Mouse (Mus musculus) thymus, adult 2 months (tissue): ENCODE data around the gene Dgkg. TPM values are rescaled to one million over a fixed set of nuclear protein-coding genes. Genes with fewer than 3 reads are reported as not detected.

Experiments used
- DNase-seq: peaks from one replicate; pipeline ENCODE4 v3.0.0; 2021
- H3K27ac ChIP-seq: fragments of 200-500 bp; 2 replicates; pipeline ENCODE4 v1.5.1; 2012; ENCODE audit warnings: low read length, control low read depth; ENCODE audit not compliant: control insufficient read depth, insufficient read depth
- H3K27me3 ChIP-seq: fragments of 200-500 bp; 2 replicates; pipeline ENCODE4 v1.6.1; 2012; ENCODE audit warnings: mild to moderate bottlenecking, low read length, moderate library complexity, mixed read lengths; ENCODE audit not compliant: control insufficient read depth, insufficient read depth
- H3K36me3 ChIP-seq: fragments of 200-500 bp; 2 replicates; pipeline ENCODE4 v1.6.1; 2012; ENCODE audit warnings: mild to moderate bottlenecking, low read length, moderate library complexity; ENCODE audit not compliant: control insufficient read depth, insufficient read depth
- H3K4me1 ChIP-seq: fragments of 200-500 bp; replicated peaks from 2 replicates; pipeline ENCODE4 v1.6.1; 2012; ENCODE audit warnings: low read length; ENCODE audit not compliant: control insufficient read depth, insufficient read depth
- H3K4me3 ChIP-seq: fragments of 200-500 bp; 2 replicates; pipeline ENCODE4 v1.5.1; 2012; ENCODE audit warnings: mild to moderate bottlenecking, low read length, control low read depth, moderate library complexity; ENCODE audit not compliant: control insufficient read depth, insufficient read depth
- CTCF ChIP-seq: fragments of 200-500 bp; IDR thresholded peaks from 2 replicates; pipeline ENCODE4 v1.5.1; 2012; ENCODE audit warnings: mild to moderate bottlenecking, control low read depth, low read length, moderate library complexity, borderline replicate concordance; ENCODE audit not compliant: control insufficient read depth, poor library complexity, insufficient read depth; ENCODE audit errors: extremely low read depth
- POLR2A ChIP-seq: fragments of 200-500 bp; IDR thresholded peaks from 2 replicates; pipeline ENCODE4 v1.6.1; 2012; ENCODE audit warnings: mild to moderate bottlenecking, low read length, control low read depth, moderate library complexity; ENCODE audit not compliant: control insufficient read depth, poor library complexity, insufficient read depth; ENCODE audit errors: extremely low read depth
- WGBS: fragments of 180-500 bp; shearing (Covaris S2); methylation state at CpG from one replicate; pipeline ENCODE4 v1.1.7; 2018; 5-methylcytosine and 5-hydroxymethylcytosine counted together
- polyA plus RNA-seq: library from polyadenylated mRNA; depleted of rRNA; stranded (reverse); fragments of >200 nt; gene quantifications from 2 replicates; pipeline ENCODE4 v1.2.3, GENCODE M21; 2012

Gene Dgkg
- polyA plus RNA-seq, 1 experiment, result 8.1 TPM

- Histone ChIP-seq H3K36me3 (no peaks in the 10 kb centered on the region), H3K4me1 (no peaks in the 10 kb centered on the region), H3K27me3 (no peaks in the 10 kb centered on the region; the same call in 1 of the 2 replicates), H3K4me3 (no peak overlapping the region), H3K27ac (no peak overlapping the region)
- no peak for DNase-seq
- no peak for TF ChIP-seq CTCF
- TF ChIP-seq POLR2A, result no peak
These were observed 93.4 kb downstream of the Dgkg start for GRCm38 (mm10) chr16:22563594-22563993.

- H3K27ac ChIP-seq, result no peak overlapping the region
- WGBS, result 50% methylated on average over 2 of the region's 2 CpGs
- no peaks in the 10 kb centered on the region for H3K36me3 ChIP-seq
- no peaks in the 10 kb centered on the region; the same call in 1 of the 2 replicates for H3K4me1 ChIP-seq
- TF ChIP-seq POLR2A (no peak), CTCF (no peak)
- peak; percentile 33 for DNase-seq
- H3K27me3 ChIP-seq, result no peaks in the 10 kb centered on the region; the same call in 1 of the 2 replicates
- no peak overlapping the region for H3K4me3 ChIP-seq
These were observed 102.0 kb downstream of the Dgkg start for GRCm38 (mm10) chr16:22554996-22555395.

GRCm38 (mm10) chr16:22552351-22552750 lies 104.7 kb downstream of the Dgkg start:
- no peak for TF ChIP-seq CTCF
- TF ChIP-seq POLR2A, result no peak
- no peak for DNase-seq
- Histone ChIP-seq H3K36me3 (no peaks in the 10 kb centered on the region), H3K4me3 (no peak overlapping the region), H3K27me3 (no peaks in the 10 kb centered on the region), H3K27ac (no peak overlapping the region), H3K4me1 (peaks cover 6% of the 10 kb centered on the region)
- WGBS, result 88% methylated on average over 9 of the region's 9 CpGs

- Histone ChIP-seq H3K4me1 (peaks cover 10% of the 10 kb centered on the region), H3K4me3 (no peak overlapping the region), H3K36me3 (no peaks in the 10 kb centered on the region), H3K27me3 (no peaks in the 10 kb centered on the region), H3K27ac (no peak overlapping the region)
- no peak for DNase-seq
- 90% methylated on average over 11 of the region's 11 CpGs for WGBS
- TF ChIP-seq CTCF (no peak), POLR2A (no peak)
These were observed 105.6 kb downstream of the Dgkg start for GRCm38 (mm10) chr16:22551231-22552000.

GRCm38 (mm10) chr16:22549346-22549745 lies 107.7 kb downstream of the Dgkg start:
- H3K4me1 ChIP-seq, result peaks cover 14% of the 10 kb centered on the region
- 88% methylated on average over 5 of the region's 5 CpGs for WGBS
- H3K4me3 ChIP-seq, result no peak overlapping the region
- H3K27ac ChIP-seq, result no peak overlapping the region
- TF ChIP-seq CTCF (no peak), POLR2A (no peak)
- no peaks in the 10 kb centered on the region for H3K27me3 ChIP-seq
- no peaks in the 10 kb centered on the region for H3K36me3 ChIP-seq
- no peak for DNase-seq

- H3K27ac ChIP-seq, result no peak overlapping the region
- peak; percentile 88 for DNase-seq
- H3K4me1 ChIP-seq, result peaks cover 14% of the 10 kb centered on the region
- no peaks in the 10 kb centered on the region for H3K36me3 ChIP-seq
- H3K4me3 ChIP-seq, result peak overlapping the region; percentile 49
- WGBS, result 9% methylated on average over 26 of the region's 26 CpGs
- 0 out of 2 replicates have a peak, but pooled peaks have one; percentile 15 for TF ChIP-seq POLR2A
- peak; percentile 89 for TF ChIP-seq CTCF
- H3K27me3 ChIP-seq, result no peaks in the 10 kb centered on the region
These were observed 108.6 kb downstream of the Dgkg start for GRCm38 (mm10) chr16:22548167-22549080.
